Mouse (Mus musculus) limb, embryonic 14.5 days (tissue): Measurements from ENCODE around the gene Ankrd13b. TPM values are rescaled to one million over a fixed set of nuclear protein-coding genes. Genes with fewer than 3 reads are reported as not detected.

Experiments used
- ATAC-seq: fragments of 200-750 bp; cut with Nextera tagmentation; 2 replicates; pipeline ENCODE4 v1.8.0; 2017; ENCODE audit warnings: low read depth, moderate number of reproducible peaks, moderate TSS enrichment; ENCODE audit not compliant: low FRiP score
- DNase-seq: peaks from one replicate; pipeline ENCODE4 v3.0.0-alpha.2; 2015; ENCODE audit warnings: low spot score
- H3K27ac ChIP-seq: fragments of 300-500 bp; sonication (generic); replicated peaks from 2 replicates; pipeline ENCODE4 v1.5.1; 2014; ENCODE audit warnings: low read depth, mild to moderate bottlenecking, low read length, moderate library complexity, mixed read lengths
- H3K27me3 ChIP-seq: fragments of 300-500 bp; sonication (generic); 2 replicates; pipeline ENCODE4 v1.6.1; 2014; ENCODE audit warnings: low read length, mixed read lengths; ENCODE audit not compliant: control insufficient read depth, insufficient read depth
- H3K36me3 ChIP-seq: fragments of 300-500 bp; sonication (generic); 2 replicates; pipeline ENCODE4 v1.6.1; 2014; ENCODE audit warnings: mild to moderate bottlenecking, low read length, moderate library complexity, mixed read lengths; ENCODE audit not compliant: control insufficient read depth, insufficient read depth
- H3K4me1 ChIP-seq: fragments of 300-500 bp; sonication (generic); 2 replicates; pipeline ENCODE4 v1.6.1; 2014; ENCODE audit warnings: antibody characterized with exemption, low read length, mixed read lengths; ENCODE audit not compliant: control insufficient read depth, insufficient read depth
- H3K4me2 ChIP-seq: fragments of 300-500 bp; sonication (generic); replicated peaks from 2 replicates; pipeline ENCODE4 v1.6.1; 2014; ENCODE audit warnings: low read depth, mild to moderate bottlenecking, low read length, moderate library complexity; ENCODE audit not compliant: severe bottlenecking
- H3K4me3 ChIP-seq: fragments of 300-500 bp; sonication (generic); replicated peaks from 2 replicates; pipeline ENCODE4 v1.5.1; 2014; ENCODE audit warnings: low read length
- H3K9ac ChIP-seq: fragments of 300-500 bp; sonication (generic); 2 replicates; pipeline ENCODE4 v1.6.1; 2014; ENCODE audit warnings: mild to moderate bottlenecking, low read depth, low read length, moderate library complexity; ENCODE audit not compliant: severe bottlenecking
- H3K9me3 ChIP-seq: fragments of 300-500 bp; sonication (generic); 2 replicates; pipeline ENCODE4 v1.6.1; 2016; ENCODE audit warnings: low read length; ENCODE audit not compliant: control insufficient read depth
- POLR2A ChIP-seq: fragments of 200-500 bp; IDR thresholded peaks from 2 replicates; pipeline ENCODE4 v1.8.0; 2012; ENCODE audit warnings: inconsistent platforms, mild to moderate bottlenecking, moderate library complexity, borderline replicate concordance; ENCODE audit not compliant: insufficient read depth, insufficient read length; ENCODE audit errors: extremely low read depth
- WGBS: fragments of 180-500 bp; shearing (Covaris S2); extraction: QIAGEN DNeasy Blood & Tissue Kit; methylation state at CpG from one replicate; pipeline ENCODE4 v1.1.7; 2014; 5-methylcytosine and 5-hydroxymethylcytosine counted together
- polyA plus RNA-seq, 2 experiments: library from polyadenylated mRNA; depleted of rRNA in 1 of 2; stranded (reverse) in 1 of 2; unstranded in 1 of 2; fragments of >200 nt; fragmentation: Nextera tagmentation in 1 of 2; extraction: Ambion mirVana in 1 of 2; gene quantifications; 2 replicates each; pipeline versions ENCODE4 v1.2.1 to v1.2.3; 2012 to 2014

The Ankrd13b gene
- polyA plus RNA-seq, 2 experiments, result 13.9 to 98.1 TPM

DNA sequence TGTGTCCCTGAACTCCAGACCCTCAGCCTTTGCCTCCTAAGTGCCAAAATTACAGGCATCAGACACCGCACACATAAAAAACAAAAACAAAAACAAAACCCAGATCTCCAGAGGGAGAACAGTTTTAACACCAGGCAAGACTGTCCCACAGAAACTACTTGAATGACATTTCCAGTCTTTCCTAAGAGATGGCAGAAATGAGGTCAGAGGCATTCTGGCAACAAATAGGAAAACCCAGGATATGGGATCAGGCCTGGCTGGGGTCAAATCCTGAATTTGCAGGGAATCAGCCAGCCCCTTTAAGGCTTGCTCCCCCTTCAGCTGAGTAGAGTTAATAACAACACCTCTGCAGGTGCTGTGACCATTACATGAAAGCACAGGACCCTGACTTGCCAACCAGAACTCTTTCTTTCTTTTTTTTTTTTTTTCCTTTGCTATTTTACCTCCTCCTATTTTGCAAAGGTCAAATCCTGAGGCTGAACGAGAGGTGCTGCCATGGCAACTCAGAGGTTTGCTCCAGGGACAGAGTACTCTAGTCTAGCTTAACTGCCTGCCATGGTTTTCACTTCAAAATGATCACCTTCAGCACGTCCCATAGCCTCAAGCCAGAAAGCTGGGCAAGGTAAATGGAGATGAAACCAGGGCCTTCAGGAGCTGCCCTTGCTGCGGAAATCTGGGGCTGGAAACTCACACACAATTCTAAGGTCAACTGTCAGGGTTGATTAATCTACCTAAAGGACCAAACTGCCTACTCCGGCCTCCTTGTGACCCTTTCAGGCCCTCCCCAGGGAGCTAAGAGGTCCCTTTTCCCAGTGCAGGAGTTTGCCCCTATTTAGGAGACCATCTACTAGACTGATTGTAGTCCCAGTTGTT, 27.3 kb upstream of the Ankrd13b start:
- H3K27me3 ChIP-seq, result peaks cover 27% of the 10 kb centered on the region
- H3K4me1 ChIP-seq, result peaks cover 29% of the 10 kb centered on the region
- no peaks in the 10 kb centered on the region; the same call in 1 of the 2 replicates for H3K36me3 ChIP-seq
- H3K27ac ChIP-seq, result no peak overlapping the region
- H3K9me3 ChIP-seq, result no peaks in the 10 kb centered on the region
- H3K4me2 ChIP-seq, result no peak overlapping the region
- no peak overlapping the region for H3K9ac ChIP-seq
- no peak for DNase-seq
- no peak for ATAC-seq
- no peak overlapping the region for H3K4me3 ChIP-seq
- TF ChIP-seq POLR2A, result no peak
- 53% methylated on average over 5 of the region's 5 CpGs for WGBS

DNA sequence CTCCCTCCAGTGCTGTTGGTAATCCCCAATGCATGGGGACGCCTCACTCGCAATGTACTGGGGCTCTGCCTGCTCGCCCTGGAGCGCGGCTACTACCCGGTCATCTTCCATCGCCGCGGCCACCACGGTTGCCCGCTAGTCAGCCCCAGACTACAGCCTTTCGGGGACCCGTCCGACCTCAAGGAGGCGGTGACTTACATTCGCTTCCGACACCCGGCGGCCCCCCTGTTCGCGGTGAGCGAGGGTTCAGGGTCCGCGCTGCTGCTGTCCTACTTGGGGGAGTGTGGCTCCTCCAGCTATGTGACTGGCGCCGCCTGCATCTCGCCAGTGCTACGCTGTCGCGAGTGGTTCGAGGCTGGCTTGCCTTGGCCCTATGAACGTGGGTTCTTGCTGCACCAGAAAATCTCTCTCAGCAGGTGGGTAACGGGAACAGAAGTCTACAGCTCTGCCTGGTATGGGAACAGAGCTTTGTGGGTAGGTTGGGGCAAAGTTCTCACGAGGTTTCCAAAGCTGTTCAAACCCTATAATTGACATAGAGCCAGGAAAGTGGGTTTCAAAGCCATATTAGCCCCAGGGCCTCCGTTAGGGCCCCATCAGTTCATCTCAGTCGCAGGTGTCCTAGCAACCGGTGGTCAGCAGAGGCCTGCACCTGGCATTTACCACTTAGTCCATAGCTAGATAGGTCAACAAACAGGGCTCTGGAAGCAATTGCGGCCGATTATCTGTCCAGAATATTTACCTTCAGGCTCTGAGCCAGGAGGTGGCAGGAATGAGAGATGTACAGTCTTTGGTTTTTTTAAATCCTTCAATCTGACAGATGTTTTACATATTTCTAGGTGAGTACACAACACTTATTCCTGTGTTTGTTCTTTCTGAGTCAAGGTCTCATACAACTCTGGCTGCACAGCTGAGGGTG, 26.4 kb upstream of the Ankrd13b start, which contains the start of gene Trp53i13:
TSS of gene Trp53i13 (minus strand) at position 344 of the 916 bp plus-strand sequence.
- H3K4me3 ChIP-seq, result peak within 1 kb of the TSS; percentile 58
- H3K9ac ChIP-seq, result peak within 1 kb of the TSS; percentile 49
- H3K4me1 ChIP-seq, result peaks cover 31% of the 10 kb centered on the region
- no peaks in the 10 kb centered on the region for H3K9me3 ChIP-seq
- H3K4me2 ChIP-seq, result peak within 1 kb of the TSS; percentile 96
- H3K36me3 ChIP-seq, result no peaks in the 10 kb centered on the region; the same call in 1 of the 2 replicates
- DNase-seq, result no peak
- peaks cover 27% of the 10 kb centered on the region for H3K27me3 ChIP-seq
- 10% methylated on average over 39 of the region's 39 CpGs for WGBS
- no peak for TF ChIP-seq POLR2A
- ATAC-seq, result no peak
- no peak within 1 kb of the TSS for H3K27ac ChIP-seq

DNA sequence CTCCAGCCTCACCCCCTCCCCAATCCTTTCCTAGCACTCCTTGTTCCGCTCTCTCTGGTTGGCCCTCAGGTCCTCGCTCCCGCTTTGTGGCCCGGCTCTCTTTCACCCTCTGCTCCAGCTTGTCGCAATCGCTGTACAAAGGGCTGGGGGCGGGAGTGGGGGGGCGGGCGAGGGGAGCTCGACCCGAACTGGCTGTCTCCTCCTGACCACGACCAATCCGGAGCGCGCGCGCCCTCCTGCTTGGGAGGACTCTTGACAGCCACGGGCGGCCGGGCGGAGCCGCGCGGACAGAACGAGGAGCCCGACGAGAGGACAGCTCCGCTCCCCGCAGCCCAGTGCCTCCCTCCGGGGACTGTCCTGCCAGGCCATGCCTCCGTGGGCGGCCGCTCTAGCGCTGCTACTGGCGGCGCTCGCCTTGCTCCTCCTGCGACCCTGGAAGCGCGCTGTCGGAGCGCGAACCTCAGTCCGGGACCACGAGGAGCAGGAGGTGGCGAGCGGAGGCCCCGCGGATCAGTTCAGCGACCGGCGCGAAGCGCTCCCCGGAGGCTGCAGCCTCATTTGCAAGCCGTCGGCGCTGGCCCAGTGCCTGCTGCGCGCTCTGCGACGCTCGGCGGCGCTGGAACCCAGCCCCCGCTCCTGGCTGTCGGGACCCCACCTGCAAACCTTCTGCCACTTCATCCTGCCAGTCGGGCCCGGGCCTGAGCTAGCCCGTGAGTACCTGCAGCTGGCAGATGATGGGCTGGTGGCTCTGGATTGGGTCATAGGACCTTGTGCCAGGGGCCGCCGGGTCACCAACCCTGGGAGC, 25.6 kb upstream of the Ankrd13b start, which contains the start of gene Abhd15:
TSS of gene Abhd15 (plus strand) at position 290 of the 805 bp plus-strand sequence.
- DNase-seq (peak; percentile 66), ATAC-seq (peak; percentile 42)
- no peak for TF ChIP-seq POLR2A
- H3K27ac ChIP-seq, result no peak within 1 kb of the TSS
- H3K9me3 ChIP-seq, result no peaks in the 10 kb centered on the region
- peak within 1 kb of the TSS; percentile 49 for H3K9ac ChIP-seq
- H3K4me3 ChIP-seq, result peak within 1 kb of the TSS; percentile 58
- H3K36me3 ChIP-seq, result peaks cover 8% of the 10 kb centered on the region; the same call in 1 of the 2 replicates
- H3K4me1 ChIP-seq, result peaks cover 31% of the 10 kb centered on the region
- peaks cover 27% of the 10 kb centered on the region for H3K27me3 ChIP-seq
- under 1% methylated on average over 34 of the region's 72 CpGs for WGBS
- H3K4me2 ChIP-seq, result peak within 1 kb of the TSS; percentile 96

DNA sequence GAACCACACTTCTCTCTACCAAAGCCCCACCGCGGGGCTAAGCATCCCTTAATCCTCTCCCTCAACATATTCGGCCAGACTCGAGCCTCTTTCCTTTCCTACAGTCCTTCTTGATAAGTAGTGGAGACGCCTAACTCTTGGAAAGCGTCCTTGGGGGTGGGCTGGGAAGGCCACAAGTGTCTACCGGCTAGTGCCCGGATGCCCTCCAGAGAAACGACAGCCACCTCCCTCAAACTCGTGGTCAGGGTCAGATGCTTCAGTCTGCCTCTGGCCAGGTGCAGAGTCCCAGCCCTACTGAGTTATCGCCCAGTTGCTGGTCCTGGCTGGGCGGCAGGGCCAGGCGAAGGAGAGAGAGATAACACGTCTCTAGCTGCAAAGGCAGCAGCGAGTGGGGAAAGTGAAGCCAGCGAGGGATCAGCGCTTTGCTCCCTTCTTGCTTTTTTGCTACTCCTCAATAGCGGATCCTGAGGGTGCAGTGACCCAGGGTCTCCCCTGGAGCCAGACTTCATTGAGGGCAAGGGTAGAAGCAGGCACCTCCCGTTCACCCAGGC, 24.9 kb upstream of the Ankrd13b start:
- WGBS, result 12% methylated on average over 19 of the region's 19 CpGs
- H3K4me1 ChIP-seq, result peaks cover 31% of the 10 kb centered on the region
- H3K27me3 ChIP-seq, result peaks cover 27% of the 10 kb centered on the region
- peak overlapping the region; percentile 49; the same call in 1 of the 2 replicates for H3K9ac ChIP-seq
- H3K9me3 ChIP-seq, result no peaks in the 10 kb centered on the region
- peak overlapping the region; percentile 58 for H3K4me3 ChIP-seq
- no peak for TF ChIP-seq POLR2A
- DNase-seq (no peak), ATAC-seq (no peak)
- peaks cover 14% of the 10 kb centered on the region for H3K36me3 ChIP-seq
- H3K4me2 ChIP-seq, result peak overlapping the region; percentile 96
- no peak overlapping the region for H3K27ac ChIP-seq
